Mouse (Mus musculus) bone marrow, adult 2 months (tissue): ENCODE data around the gene Tbc1d2.

Experiments
- CTCF ChIP-seq: fragments of 200-500 bp; IDR thresholded peaks from 2 replicates; pipeline ENCODE4 v1.5.1; 2011; ENCODE audit warnings: low read length, control low read depth; ENCODE audit not compliant: control insufficient read depth, insufficient read depth
- POLR2A ChIP-seq: fragments of 200-500 bp; IDR thresholded peaks from 2 replicates; pipeline ENCODE4 v1.6.1; 2011; ENCODE audit warnings: low read depth, mild to moderate bottlenecking, control low read depth, low read length, borderline replicate concordance; ENCODE audit not compliant: control insufficient read depth

DNA sequence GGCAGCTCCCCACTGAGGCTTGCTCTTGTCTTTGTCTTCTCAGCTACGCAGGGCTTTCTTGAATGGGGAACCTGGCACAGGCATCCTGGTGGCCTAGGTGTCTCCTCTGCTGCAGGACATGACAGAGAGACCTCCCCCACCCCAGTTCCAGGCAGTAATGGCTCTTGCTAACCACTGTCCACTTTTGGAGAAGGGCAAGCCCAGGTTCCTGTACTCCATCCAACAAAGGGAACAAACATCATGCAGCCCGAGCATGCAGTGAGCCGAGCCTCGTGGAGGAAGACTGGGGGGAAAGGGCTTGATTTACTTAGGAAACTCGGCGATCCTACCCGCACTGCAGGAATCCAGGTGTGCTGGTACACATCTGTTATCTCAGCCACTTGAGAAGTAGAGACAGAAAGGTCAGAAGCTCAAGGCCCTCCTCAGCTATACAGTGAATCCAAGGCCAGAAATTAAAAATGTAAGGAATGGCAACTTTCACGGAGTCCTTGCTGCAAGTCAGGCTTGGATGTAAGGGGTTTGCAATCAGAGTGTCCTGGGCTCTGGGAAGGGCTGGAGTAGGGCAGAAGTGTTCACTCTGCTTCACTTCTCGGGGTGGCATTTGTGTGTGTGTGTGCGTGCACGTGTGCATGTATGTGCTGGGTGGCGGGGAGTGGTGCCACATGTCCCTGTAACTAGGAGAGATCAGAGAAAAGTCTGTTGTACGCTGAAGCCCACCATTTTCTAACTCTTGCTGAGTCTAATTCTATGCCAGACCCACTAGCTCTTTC is 64.8 kb downstream of the Tbc1d2 start:
- TF ChIP-seq POLR2A = no peak
- no peak for TF ChIP-seq CTCF
